Comparison of ENCODE assay signal across 28 mouse cellular contexts in the genomic region with DNA sequence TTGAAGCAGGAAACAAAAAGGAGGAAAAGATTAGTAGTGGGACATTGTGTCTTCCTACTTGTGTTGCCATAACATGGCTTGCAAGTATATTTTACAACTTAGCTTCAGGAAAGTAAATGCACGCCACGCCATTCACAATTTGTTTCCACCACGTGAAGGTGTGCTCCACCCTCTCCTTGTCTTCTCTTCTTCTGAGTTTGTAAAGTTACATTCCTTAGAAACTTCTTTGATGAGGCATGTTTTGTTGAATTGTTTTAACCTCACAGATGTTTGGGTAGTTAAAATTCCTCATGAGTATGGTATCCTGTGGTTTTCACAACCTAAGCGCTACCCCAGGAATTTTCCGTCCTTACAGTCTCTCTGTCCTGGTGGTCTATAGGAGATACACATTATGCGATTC.
"Had no signal": no experiment of that assay in that cellular context is flagged by ENCODE, and none has a peak within 500 bp of the region (broad histone marks: within the 10 kb centered on the region; RNA-seq: fewer than 3 reads in every experiment).

No protein-coding gene starts in this region.

- H3K9ac ChIP-seq: heart, embryonic 12.5 days; hindbrain, embryonic 12.5 days; hindbrain, embryonic 14.5 days; intestine, embryonic 15.5 days; limb, embryonic 12.5 days; liver, embryonic 13.5 days; liver, embryonic 15.5 days had no signal

- H3K4me1 ChIP-seq: heart, embryonic 10.5 days; heart, embryonic 12.5 days; hindbrain, embryonic 10.5 days; hindbrain, embryonic 12.5 days; intestine, embryonic 15.5 days; limb, embryonic 10.5 days; limb, embryonic 12.5 days; liver, embryonic 13.5 days; liver, embryonic 15.5 days had no signal

- H3K36me3 ChIP-seq: heart, embryonic 10.5 days; heart, embryonic 12.5 days; hindbrain, embryonic 10.5 days; hindbrain, embryonic 12.5 days; intestine, embryonic 15.5 days; limb, embryonic 10.5 days; limb, embryonic 12.5 days; liver, embryonic 13.5 days; liver, embryonic 15.5 days had no signal

- H3K4me2 ChIP-seq: heart, embryonic 12.5 days; hindbrain, embryonic 12.5 days; hindbrain, embryonic 14.5 days; intestine, embryonic 15.5 days; limb, embryonic 12.5 days; liver, embryonic 11.5 days; liver, embryonic 13.5 days; liver, embryonic 15.5 days had no signal

- DNase-seq: gastrocnemius, adult 2 months; gastrocnemius, postnatal 10 days; gastrocnemius, postnatal 25 days; heart, adult 18-20 months; heart, postnatal 10 days; heart, postnatal 4 days; kidney, adult 18-20 months; kidney, adult 8-10 months; kidney, postnatal 10 days; kidney, postnatal 25 days; kidney, postnatal 4 days; liver; liver, embryonic 13.5 days had no signal

- H3K27ac ChIP-seq: gastrocnemius, adult 2 months; heart, embryonic 10.5 days; hindbrain, embryonic 10.5 days; hindbrain, embryonic 12.5 days; hindbrain, embryonic 14.5 days; intestine, embryonic 15.5 days; layer of hippocampus, adult 2 months; left cerebral cortex, adult 2 months; limb, embryonic 10.5 days; limb, embryonic 12.5 days; liver, embryonic 13.5 days; liver, embryonic 15.5 days had no signal

- ATAC-seq: hindbrain, embryonic 16.5 days; inflammation-experienced regulatory T-cells, adult 6 months; intestine, embryonic 15.5 days; intestine, postnatal 0 days had no signal

- H3K4me3 ChIP-seq: gastrocnemius, adult 2 months; heart, embryonic 10.5 days; heart, embryonic 12.5 days; hindbrain, embryonic 10.5 days; hindbrain, embryonic 12.5 days; intestine, embryonic 15.5 days; layer of hippocampus, adult 2 months; left cerebral cortex, adult 2 months; limb, embryonic 10.5 days; limb, embryonic 12.5 days; liver, embryonic 13.5 days; liver, embryonic 15.5 days had no signal

- H3K27me3 ChIP-seq: heart, embryonic 12.5 days; hindbrain, embryonic 12.5 days; intestine, embryonic 15.5 days; limb, embryonic 12.5 days; liver, embryonic 13.5 days; liver, embryonic 15.5 days had no signal

- H3K9me3 ChIP-seq: heart, embryonic 10.5 days; heart, embryonic 12.5 days; hindbrain, embryonic 10.5 days; hindbrain, embryonic 12.5 days; intestine, embryonic 15.5 days; limb, embryonic 10.5 days; limb, embryonic 12.5 days; liver, embryonic 13.5 days; liver, embryonic 15.5 days had no signal
